Mouse (Mus musculus) gastrocnemius, adult 8-10 months (tissue): ENCODE results near the gene Skp1a. TPM values are rescaled to one million over a fixed set of nuclear protein-coding genes. Genes with fewer than 3 reads are reported as not detected.
A peak's percentile ranks its signal among the peaks of the same experiment; 100 is the strongest.
"Not testable (repeated sequence)": the region's sequence is repeated elsewhere in the genome, so short reads cannot be mapped to it uniquely, and the experiment has no call there.

ENCODE experiments used
- DNase-seq, 2 experiments: peaks; one replicate each; pipeline ENCODE4 v3.0.0; 2022; ENCODE audit warnings: low spot score in 2 of 2
- total RNA-seq, 4 experiments: library from RNA; stranded (reverse); gene quantifications; 2 replicates each; pipeline ENCODE4 v1.2.4; 2022

Gene Skp1a
- total RNA-seq: 100 to 1,000 TPM; 285 to 312 (median 290) TPM

DNA sequence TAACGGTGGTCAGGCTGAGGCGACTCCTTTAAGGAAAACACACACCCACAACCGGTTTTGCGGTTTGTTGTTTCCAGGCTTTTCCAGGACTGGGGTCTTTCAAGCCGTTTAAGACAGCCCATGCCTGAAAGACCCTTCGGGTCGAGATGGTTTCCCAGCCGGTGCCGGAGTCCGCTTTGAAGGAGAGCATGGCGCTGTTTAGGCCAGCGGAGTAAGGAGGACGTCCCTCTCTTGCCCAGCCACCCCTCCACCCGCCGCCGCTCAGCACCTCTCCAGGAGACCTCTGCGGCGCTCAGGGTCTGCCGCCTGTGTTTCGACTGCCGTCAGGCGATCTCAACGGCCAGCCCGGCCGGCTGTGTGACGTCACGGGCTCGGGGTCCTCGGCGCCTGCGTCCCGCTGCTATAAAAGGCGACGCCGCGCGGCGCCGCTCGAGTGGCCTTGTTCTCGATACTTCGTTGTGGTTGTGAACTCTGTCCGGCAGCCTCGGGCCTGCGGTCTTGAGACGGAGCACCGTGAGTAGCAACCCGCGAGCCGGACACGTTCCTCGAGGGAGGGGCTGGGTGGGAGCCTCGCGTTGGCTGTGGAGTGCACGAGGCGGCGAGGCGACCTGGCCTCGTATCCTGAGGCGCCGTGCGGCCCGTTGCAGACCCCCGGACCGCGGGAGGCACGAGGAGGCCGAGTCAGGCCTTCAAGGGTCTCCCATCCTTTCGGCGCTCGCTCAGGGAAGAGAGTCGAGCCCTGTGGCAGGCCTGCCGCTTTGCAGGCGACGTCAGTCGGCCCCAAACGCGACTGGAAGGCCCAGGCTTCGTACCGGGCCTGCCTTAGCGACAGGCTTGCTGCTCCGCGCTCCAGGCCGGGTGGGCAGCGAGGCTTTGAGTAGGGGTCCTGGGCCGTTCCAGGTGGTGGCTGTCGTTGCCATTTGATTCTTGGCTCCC lies at the start of gene Skp1a:
TSS of gene Skp1a (plus strand) at position 390 of the 936 bp plus-strand sequence.
- DNase-seq: peak; percentile 81 to 85

- not testable (repeated sequence) for DNase-seq
Observed at GRCm38 (mm10) chr11:52196496-52197023, 35.2 kb upstream of the Skp1a start.

DNA sequence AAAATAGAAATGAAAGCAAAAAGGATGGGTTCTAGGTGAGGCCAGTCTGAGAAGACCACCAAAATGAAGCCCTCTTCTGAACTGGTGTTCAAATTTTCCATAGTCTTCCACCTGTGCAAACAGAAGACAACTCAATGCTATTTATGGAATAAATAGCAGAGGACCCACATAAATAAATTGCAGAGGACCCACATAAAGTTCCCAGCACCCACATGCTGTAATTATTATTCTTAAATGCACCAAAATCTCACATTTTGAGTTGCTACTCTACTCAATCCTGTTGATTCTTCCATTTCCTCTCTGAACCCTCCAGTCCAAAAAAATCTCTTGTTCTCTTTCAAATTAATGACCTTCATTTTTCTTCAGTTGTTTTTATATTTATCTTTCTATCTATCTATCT lies 17.9 kb upstream of the Skp1a start, which contains the start of gene Olfr1371:
TSS of gene Olfr1371 (minus strand) at position 101 of the 400 bp plus-strand sequence.
- DNase-seq: no peak

- DNase-seq: peak in 1 of 2 experiments; percentile 18
Observed at GRCm38 (mm10) chr11:52220282-52220681, 11.5 kb upstream of the Skp1a start.

DNA sequence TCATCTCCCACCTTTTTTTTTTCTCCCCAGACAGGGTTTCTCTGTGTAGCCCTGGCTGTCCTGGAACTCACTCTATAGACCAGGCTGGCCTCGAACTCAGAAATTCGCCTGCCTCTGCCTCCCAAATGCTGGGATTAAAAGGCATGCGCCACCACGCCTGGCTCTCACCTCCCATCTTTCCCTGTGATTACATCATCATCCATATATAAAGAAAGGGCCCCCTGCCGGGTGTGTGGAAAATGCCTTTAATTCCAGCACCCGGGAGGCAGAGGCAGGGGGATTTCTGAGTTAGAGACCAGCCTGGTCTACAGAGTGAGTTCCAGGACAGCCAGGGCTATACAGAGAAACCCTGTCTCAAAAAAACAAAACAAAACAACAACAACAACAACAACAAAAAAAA lies 9.9 kb upstream of the Skp1a start:
- not testable (repeated sequence) for DNase-seq

DNA sequence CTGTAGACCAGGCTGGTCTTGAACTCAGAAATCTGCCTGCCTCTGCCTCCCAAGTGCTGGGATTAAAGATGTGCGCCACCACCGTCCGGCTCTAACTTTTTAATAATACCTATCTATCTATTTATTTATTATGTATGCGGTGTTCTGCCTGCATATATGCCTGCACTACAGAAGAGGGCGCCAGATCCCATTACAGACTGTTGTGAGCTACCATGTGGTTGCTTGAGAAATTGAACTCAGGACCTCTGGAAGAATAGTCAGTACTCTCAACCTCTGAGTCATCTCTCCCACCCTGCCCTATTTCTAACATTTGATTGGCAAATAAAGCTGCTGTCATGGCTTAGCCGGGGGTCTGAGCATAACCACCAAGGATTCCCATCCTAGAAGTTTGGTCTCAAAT lies 8.9 kb upstream of the Skp1a start:
- DNase-seq: no peak

DNA sequence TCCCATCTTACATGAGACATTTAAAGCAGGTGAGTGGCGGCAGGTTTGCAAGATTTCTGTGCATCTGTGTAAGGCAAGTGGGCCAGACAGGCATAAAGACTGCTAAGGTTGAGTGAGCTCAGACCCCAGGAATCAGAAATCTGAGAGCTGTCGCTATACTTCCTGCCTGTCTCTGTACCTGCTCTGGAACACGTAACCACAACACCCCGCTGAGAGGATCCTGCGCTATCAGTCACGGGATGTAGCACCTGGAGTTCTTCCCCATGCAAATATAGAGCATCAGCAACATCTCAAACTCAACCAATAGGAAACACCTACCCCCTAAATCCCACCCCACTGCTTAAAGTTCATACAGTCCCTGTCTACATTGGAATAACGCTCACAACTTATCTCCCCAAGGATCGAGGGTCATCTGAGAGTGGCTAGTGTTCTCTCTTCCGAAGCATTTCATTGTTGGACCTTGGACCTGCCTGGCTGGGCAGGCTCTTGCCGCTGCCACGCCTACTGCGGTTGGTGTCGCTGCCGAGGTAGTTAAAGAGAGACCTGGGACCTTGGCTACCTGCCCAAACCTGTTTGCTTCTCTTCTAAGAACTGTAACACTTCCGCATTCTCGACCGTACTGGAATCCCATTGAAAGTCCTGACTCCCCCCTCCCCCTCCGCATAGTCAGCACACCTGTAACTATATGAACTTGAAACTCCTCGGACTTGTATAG lies 7.7 kb upstream of the Skp1a start:
- no peak for DNase-seq

DNA sequence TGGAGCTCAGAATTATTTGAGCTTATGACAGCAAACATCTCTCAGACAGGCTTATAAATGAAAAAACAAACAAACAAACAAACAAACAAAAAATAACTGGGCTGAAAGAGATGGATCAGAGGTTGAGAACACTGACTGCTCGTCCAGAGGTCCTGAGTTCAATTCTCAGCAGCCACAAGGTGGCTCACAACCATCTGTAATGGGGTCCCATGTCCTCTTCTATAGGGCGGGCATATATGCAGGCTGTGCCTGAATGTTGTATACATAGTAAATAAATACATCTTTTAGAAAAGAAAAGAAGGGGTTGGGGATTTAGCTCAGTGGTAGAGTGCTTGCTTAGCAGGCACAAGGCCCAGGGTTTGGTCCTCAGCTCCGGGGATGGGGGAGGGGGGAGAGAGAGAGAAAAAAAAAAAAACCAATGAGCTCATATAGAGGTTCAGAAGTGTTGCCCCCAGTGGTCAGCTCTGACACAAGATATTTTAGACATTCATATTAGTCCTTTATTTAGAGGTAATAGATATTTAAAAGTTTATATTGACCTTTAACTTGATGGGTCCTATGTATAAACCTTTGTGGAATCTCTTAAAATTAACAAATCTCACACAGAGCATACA lies 5.7 kb upstream of the Skp1a start:
- DNase-seq: no peak

DNA sequence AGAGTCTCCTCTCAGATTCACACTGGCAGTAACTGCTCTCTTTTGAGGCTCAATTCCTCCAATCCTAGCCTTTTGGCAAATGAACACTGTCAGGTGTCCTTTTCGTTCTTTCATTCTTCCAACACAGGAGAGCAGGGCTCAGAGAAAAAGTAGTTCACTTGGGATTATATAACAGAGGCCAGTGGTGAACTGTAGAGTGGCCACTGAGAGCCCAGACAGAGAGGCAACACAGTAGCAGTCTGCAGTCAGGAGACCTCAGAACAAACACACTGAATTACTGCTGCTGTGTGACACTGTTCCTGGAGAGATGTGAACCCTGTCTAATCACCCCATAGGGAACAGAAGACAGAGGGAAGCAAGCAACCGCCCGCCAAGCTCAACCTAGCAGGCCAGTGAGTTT lies 4.7 kb upstream of the Skp1a start:
- DNase-seq: no peak

- DNase-seq: no peak
Observed at GRCm38 (mm10) chr11:52227466-52228226, 4.1 kb upstream of the Skp1a start.

DNA sequence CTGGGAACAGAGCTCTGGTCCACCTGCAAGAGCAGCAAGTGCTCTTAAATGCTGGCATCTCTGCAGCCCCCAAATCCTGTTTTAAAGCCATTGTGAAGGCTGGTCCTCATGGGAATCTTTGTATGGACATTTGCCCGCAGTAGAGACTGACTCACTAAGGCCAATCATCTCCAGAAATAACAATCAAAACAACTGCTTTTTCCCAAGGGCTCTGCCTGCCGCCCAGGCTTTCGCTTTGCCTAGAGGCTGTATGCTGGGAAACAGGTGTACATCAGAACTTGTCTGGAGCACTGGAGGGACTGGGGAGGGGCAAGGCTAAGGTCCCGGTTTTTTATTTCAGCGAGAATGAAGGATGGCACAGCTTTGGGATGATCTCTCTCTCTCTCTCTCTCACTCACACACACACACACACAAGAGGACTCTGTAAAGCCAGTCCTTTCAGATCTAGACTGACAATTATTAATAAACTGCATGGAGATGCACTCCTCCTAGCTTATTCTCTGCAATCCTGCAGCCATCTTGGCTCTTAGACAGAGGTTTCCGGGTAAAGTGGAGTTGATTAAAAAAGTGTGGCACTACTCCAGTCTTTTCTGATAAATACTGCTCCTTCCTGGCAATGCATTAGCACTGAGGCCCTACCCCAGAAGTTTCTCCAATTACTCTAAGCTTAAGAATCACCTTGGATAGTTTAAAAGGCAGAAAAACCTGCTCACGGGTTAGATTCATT lies 2.9 kb upstream of the Skp1a start:
- no peak for DNase-seq

DNA sequence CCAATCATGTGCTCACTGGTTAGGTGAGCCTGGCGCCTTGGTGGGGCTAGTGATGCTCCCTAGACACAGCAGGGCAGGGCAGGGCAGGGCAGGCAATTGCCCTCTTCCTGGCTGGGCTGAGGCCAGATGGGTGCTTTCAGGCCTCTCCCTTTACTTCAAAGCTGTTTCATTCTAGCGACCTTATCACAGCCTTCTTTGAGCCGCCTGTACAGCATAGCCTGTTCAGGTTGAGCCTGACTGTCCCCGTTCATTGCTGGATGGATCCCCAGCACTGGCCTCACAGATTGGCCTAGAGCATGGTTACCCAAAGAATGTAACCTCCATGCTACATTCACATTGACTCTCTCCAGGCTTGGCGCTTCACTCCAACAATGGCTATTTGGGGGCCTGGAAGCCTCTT lies 1.1 kb upstream of the Skp1a start:
- DNase-seq: no peak

DNA sequence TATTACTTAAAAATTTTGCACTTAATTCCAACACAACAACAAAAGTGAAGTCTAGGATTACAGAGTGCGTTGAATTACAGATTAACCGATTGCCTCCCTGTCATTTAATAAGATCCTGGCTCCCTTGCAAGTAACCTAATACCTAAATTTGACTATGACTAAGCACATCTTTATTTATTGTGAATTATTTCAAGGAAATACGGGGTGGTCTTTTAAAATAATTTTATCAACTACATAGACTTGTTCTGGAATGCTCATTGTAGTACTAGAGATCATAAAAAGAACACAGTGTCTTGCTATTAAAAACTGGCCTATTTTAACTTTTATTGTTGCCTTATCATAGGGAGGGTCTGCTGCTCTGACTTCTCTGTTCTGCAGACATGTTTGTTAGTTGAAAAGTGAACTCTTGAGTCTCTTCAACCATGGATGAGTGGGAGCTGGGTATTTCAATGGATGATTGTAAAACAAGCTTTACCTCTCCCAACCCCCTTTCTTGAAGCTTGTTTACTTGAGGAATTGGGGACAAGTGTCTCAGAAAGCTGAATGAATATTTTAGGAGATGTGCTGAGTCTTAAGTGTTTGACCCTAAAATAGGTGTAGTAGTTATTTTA lies 1.4 kb downstream of the Skp1a start:
- DNase-seq: no peak

- DNase-seq: no peak
Observed at GRCm38 (mm10) chr11:52233906-52234305, 2.1 kb downstream of the Skp1a start.

GRCm38 (mm10) chr11:52234509-52234908 lies 2.7 kb downstream of the Skp1a start:
- no peak for DNase-seq

- no peak for DNase-seq
Observed at GRCm38 (mm10) chr11:52240898-52241542, 9.2 kb downstream of the Skp1a start.

DNA sequence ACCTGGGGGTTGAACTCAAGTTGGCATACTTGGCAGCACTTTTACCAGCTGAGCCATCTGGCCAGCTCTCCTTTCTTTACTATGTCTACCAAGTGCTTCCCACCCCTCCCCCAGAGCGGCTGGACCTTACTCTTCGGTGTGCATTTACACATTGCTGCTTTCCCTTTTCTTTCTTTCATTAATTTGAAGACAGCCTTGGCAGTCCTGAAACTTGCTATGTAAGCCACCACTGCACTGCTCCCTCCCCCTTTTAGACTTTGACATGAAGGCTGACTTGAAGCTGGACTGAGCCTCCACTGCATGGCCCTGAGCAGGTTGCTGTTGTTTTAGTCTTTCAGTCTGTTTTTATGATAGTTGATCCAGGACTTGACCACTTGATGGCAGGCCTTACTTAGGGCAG lies 17.7 kb downstream of the Skp1a start:
- no peak for DNase-seq

- no peak for DNase-seq
Observed at GRCm38 (mm10) chr11:52251770-52252169, 20.0 kb downstream of the Skp1a start.

DNA sequence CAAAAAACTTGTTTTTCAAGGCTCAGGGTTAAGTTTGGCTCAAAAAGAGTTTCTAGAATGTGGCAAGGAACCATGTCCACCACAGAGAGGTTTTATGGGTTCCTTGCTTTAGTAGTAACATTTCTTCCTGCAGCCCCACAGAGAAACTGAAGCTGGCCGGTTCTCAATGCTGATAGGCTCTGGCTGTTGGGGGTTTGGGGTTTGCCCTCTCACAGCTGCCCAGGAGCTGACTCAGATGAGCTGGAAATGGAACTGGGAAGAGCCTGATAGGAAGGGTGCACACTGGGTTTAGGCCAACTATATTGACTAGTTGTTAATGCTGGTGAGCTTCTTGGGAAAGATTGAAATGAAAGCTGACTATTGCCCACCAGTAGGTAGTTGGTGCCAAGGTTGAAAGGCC lies 20.9 kb downstream of the Skp1a start:
- DNase-seq: no peak
